Mouse (Mus musculus) neural tube, embryonic 13.5 days (tissue): ENCODE data around the gene Klhdc2. TPM values are rescaled to one million over a fixed set of nuclear protein-coding genes. Genes with fewer than 3 reads are reported as not detected.
A peak's percentile ranks its signal among the peaks of the same experiment; 100 is the strongest.

Experiments
- ATAC-seq: fragments of 200-750 bp; cut with Nextera tagmentation; 2 replicates; pipeline ENCODE4 v1.8.0; 2017; ENCODE audit warnings: low read depth, mild to moderate bottlenecking, moderate TSS enrichment, moderate library complexity
- H3K27ac ChIP-seq: fragments of 300-500 bp; sonication (generic); replicated peaks from 2 replicates; pipeline ENCODE4 v1.5.1; 2015; ENCODE audit warnings: moderate library complexity, mild to moderate bottlenecking, inconsistent platforms
- H3K27me3 ChIP-seq: fragments of 300-500 bp; sonication (generic); 2 replicates; pipeline ENCODE4 v1.6.1; 2015; ENCODE audit warnings: mild to moderate bottlenecking, inconsistent platforms
- H3K36me3 ChIP-seq: fragments of 300-500 bp; sonication (generic); 2 replicates; pipeline ENCODE4 v1.6.1; 2015; ENCODE audit warnings: mild to moderate bottlenecking, inconsistent platforms
- H3K4me1 ChIP-seq: fragments of 300-500 bp; sonication (generic); replicated peaks from 2 replicates; pipeline ENCODE4 v1.6.1; 2015; ENCODE audit warnings: inconsistent platforms
- H3K4me2 ChIP-seq: fragments of 300-500 bp; sonication (generic); 2 replicates; pipeline ENCODE4 v1.6.1; 2015; ENCODE audit warnings: inconsistent platforms, mild to moderate bottlenecking, moderate library complexity
- H3K4me3 ChIP-seq: fragments of 300-500 bp; sonication (generic); 2 replicates; pipeline ENCODE4 v1.5.1; 2015; ENCODE audit warnings: mild to moderate bottlenecking, inconsistent platforms
- H3K9ac ChIP-seq: fragments of 300-500 bp; sonication (generic); 2 replicates; pipeline ENCODE4 v1.6.1; 2015; ENCODE audit warnings: moderate library complexity, mild to moderate bottlenecking, inconsistent platforms
- H3K9me3 ChIP-seq: fragments of 300-500 bp; sonication (generic); 2 replicates; pipeline ENCODE4 v1.6.1; 2016; ENCODE audit warnings: inconsistent platforms
- WGBS: fragments of 180-500 bp; shearing (Covaris S2); methylation state at CpG from one replicate; pipeline ENCODE4 v1.1.7; 2015; 5-methylcytosine and 5-hydroxymethylcytosine counted together
- polyA plus RNA-seq: library from polyadenylated mRNA; unstranded; fragments of >200 nt; fragmentation: Nextera tagmentation; extraction: Ambion mirVana; gene quantifications from 2 replicates; pipeline ENCODE4 v1.2.1, GENCODE M21; 2015

Klhdc2 gene
- polyA plus RNA-seq, 1 experiment from 2014 or later, result 300 TPM

DNA sequence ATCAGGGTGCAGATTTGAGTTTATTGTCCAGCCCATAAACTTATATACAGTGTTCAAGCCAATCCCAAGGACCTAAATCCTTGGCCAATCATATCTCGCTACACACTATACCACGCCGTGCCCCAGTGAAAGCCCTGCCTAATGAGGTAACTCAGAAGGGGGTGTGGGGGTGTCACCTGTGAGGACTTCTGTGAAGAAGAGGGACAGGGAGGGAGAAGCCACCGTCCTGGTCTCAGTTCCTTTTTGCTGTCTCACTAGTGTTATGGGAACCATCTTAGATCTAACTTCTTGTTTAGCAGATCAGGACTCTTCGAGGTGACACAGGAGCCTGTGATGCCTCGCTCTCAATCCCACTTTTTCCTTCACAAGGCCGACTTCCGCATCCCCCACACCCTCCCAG, 8.9 kb upstream of the Klhdc2 start:
- Histone ChIP-seq H3K4me2 (no peak overlapping the region), H3K4me3 (no peak overlapping the region), H3K4me1 (no peaks in the 10 kb centered on the region), H3K27ac (no peak overlapping the region), H3K9ac (no peak overlapping the region), H3K36me3 (no peaks in the 10 kb centered on the region), H3K9me3 (no peaks in the 10 kb centered on the region), H3K27me3 (no peaks in the 10 kb centered on the region)
- WGBS, result 90% methylated on average over 8 of the region's 8 CpGs
- ATAC-seq, result no peak

DNA sequence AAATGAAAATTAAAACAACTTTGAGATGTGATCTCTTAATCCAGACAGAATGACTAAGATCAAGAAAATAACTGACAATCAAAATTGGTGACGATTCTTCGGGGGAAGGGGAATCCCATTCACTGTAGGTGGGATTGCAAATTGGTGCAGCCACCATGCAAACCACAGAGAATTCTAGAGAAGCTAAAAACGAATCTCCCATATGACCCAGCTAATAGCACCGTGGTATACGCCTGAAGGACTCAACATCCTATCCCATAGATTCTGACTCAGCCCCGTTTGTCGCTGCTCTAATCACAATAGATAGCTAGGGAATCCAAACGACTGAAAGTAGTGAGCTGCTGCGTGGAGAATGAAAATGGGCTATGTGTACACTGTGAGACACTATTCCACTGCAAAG, 7.8 kb upstream of the Klhdc2 start:
- H3K27me3 ChIP-seq, result no peaks in the 10 kb centered on the region
- no peak overlapping the region for H3K27ac ChIP-seq
- H3K36me3 ChIP-seq, result no peaks in the 10 kb centered on the region
- H3K4me2 ChIP-seq, result no peak overlapping the region
- no peaks in the 10 kb centered on the region for H3K9me3 ChIP-seq
- no peak for ATAC-seq
- no peak overlapping the region for H3K4me3 ChIP-seq
- 82% methylated on average over 9 of the region's 9 CpGs for WGBS
- no peaks in the 10 kb centered on the region for H3K4me1 ChIP-seq
- H3K9ac ChIP-seq, result no peak overlapping the region

DNA sequence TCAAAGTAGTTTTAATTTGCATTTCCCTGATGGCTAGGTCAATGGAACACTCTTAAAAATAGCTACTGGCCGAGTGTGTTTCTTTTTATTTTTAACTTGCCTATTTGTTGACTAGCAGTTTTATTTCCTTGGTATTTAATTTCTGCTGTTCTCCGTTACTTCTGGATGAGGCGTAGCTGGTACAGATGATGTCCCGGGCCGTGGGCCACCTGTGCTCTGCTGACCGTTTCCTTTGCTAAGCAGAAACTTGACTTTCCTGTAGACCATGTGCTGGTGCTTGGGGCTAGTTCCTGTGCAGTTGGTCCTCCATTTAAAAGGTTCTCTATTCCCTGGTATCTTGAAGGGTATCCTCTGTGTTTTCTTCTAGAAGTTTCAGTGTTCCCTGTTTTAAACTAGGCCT, 4.1 kb upstream of the Klhdc2 start:
- H3K9me3 ChIP-seq, result no peaks in the 10 kb centered on the region
- peaks cover 8% of the 10 kb centered on the region for H3K4me1 ChIP-seq
- no peak overlapping the region for H3K4me2 ChIP-seq
- H3K9ac ChIP-seq, result no peak overlapping the region
- ATAC-seq, result no peak
- no peaks in the 10 kb centered on the region for H3K27me3 ChIP-seq
- H3K36me3 ChIP-seq, result no peaks in the 10 kb centered on the region
- no peak overlapping the region for H3K27ac ChIP-seq
- whole genome bisulfite sequencing, result 87% methylated on average over 6 of the region's 6 CpGs
- H3K4me3 ChIP-seq, result no peak overlapping the region

DNA sequence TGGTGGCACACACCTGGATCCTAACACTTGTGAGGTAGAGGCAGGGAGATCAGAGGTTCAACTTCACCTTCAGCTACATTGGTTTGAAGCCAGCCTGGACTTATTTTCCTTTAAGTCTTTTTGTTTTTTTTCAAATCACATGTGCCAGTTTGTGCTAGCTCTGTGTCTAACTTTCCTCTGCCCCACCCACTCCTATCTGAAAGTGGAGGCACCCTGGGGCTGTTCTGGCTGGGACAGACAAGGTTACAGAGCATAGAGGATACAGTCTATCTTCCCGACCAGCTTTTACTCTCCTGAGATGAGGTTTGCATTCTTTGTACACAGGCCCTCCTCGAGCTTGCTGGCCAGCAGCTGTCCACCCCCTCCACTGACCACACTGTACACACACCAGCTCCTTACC, 2.7 kb upstream of the Klhdc2 start:
- ATAC-seq, result no peak
- WGBS, result 61% methylated on average over 2 of the region's 2 CpGs
- Histone ChIP-seq H3K27ac (no peak overlapping the region), H3K36me3 (0 out of 2 replicates have a peak, but pooled peaks cover 5% of the 10 kb centered on the region), H3K4me3 (no peak overlapping the region), H3K9me3 (no peaks in the 10 kb centered on the region), H3K4me2 (no peak overlapping the region), H3K27me3 (no peaks in the 10 kb centered on the region), H3K9ac (no peak overlapping the region), H3K4me1 (peaks cover 20% of the 10 kb centered on the region)

DNA sequence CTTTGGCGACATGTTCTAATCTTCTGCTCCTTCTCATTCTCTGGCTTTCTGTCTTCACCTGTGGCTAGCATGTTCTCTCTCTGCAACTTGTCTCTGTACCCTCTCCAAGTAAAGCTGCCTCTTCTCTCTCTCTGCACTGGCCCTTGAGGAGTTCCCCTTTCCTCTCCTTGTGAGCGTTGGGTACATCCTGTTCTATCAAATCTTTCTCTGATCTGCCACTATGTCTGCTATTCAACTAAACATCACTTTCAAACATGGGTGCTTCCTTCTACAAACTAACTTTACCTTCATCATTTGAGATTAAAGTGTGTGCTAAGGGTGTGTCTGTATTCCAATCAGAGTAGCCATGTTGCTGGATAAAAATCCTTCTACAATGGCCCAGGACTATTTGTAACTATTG, 1.5 kb upstream of the Klhdc2 start:
- Histone ChIP-seq H3K4me3 (no peak overlapping the region), H3K9me3 (no peaks in the 10 kb centered on the region), H3K9ac (no peak overlapping the region), H3K27me3 (no peaks in the 10 kb centered on the region), H3K27ac (no peak overlapping the region), H3K36me3 (peaks cover 11% of the 10 kb centered on the region; the same call in 1 of the 2 replicates), H3K4me2 (no peak overlapping the region), H3K4me1 (peaks cover 32% of the 10 kb centered on the region)
- WGBS, result 88% methylated on average over 2 of the region's 2 CpGs
- no peak for ATAC-seq

DNA sequence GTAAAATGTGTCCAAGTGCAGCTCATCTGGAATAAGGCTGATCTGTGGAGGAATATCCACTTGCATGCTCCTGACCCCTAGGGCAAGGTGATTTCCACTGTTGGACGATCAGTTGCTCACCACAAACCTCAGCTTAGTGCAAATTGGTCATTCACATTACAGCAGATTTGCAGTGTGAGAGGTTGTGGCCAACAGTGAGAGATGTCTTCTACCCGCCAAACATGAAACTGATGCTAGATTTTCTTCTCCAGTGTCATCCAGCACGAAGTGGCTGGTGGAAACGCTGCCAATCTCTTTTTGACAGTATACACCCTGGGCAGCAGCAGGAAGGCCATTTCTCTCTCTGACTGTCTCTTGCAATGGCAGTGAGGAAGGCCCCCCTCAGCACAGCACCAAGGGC, 830 bp upstream of the Klhdc2 start:
- Histone ChIP-seq H3K36me3 (peaks cover 18% of the 10 kb centered on the region; the same call in 1 of the 2 replicates), H3K4me2 (peak overlapping the region; percentile 83), H3K9me3 (no peaks in the 10 kb centered on the region), H3K27ac (peak overlapping the region; percentile 96), H3K4me1 (peaks cover 32% of the 10 kb centered on the region), H3K27me3 (no peaks in the 10 kb centered on the region), H3K9ac (peak overlapping the region; percentile 97), H3K4me3 (peak overlapping the region; percentile 87)
- no peak for ATAC-seq
- 84% methylated on average over 4 of the region's 4 CpGs for WGBS

DNA sequence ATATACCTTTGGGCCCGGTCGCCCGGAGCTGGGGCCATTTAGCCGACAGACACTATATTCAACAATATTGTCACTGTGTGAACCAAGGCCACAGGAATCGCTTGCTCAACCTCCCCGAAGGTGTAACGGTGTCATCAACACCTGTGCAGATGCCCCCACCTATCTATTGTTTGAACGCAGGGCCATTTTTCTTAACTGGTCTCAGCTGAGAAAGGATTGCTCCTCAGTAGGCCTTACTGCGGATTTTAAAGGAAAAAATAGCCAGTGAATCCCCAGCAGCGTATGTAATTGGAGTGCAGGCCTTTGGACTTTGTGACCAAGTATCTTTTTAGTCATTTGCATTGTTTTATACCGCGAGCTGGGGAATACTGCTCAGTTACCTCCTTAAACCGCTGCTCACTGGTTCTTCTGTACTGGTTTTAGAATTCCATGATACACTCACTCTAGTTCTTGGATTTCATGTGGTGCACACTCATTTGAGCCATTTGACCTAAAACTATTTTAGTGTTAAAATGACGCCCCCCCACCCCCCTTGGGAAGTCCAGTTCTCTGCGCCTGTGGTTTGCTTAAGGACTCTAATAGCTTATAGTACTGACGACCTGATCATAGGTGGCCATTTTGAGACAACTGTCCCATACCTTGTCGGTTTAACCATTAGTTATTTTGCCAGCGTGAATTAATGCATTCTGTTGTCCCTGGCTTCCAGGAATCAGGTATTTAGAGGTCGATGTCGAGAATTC, 1.1 kb downstream of the Klhdc2 start:
- H3K27me3 ChIP-seq, result no peaks in the 10 kb centered on the region
- H3K4me2 ChIP-seq, result peak overlapping the region; percentile 83
- WGBS, result 17% methylated on average over 20 of the region's 20 CpGs
- H3K27ac ChIP-seq, result peak overlapping the region; percentile 96
- peaks cover 37% of the 10 kb centered on the region for H3K36me3 ChIP-seq
- H3K4me1 ChIP-seq, result peaks cover 32% of the 10 kb centered on the region
- H3K4me3 ChIP-seq, result peak overlapping the region; percentile 87
- ATAC-seq, result no peak
- no peaks in the 10 kb centered on the region for H3K9me3 ChIP-seq
- peak overlapping the region; percentile 97 for H3K9ac ChIP-seq

DNA sequence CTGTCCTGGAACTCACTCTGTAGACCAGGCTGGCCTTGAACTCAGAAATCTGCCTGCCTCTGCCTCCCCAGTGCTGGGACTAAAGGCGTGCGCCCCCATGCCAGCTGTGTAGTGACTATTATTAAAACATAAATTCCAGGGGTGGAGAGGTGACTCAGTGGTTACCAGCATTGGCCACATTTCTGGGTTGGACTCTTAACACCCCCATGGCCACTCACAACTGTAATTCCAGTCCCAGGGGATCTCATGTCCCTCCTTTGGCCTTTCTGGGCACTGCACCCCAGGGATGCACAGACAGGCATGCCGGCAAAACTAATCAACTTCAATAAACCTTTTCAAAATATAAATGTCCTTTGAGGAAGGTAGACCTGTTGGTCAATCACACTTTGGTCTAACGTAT, 1.8 kb downstream of the Klhdc2 start:
- Histone ChIP-seq H3K9ac (no peak overlapping the region; the same call in none of the 2 replicates), H3K27me3 (no peaks in the 10 kb centered on the region), H3K9me3 (no peaks in the 10 kb centered on the region), H3K4me1 (peaks cover 32% of the 10 kb centered on the region), H3K36me3 (peaks cover 44% of the 10 kb centered on the region), H3K27ac (0 out of 2 replicates have a peak overlapping the region, but pooled peaks have one; percentile 18), H3K4me2 (peak overlapping the region; percentile 83), H3K4me3 (peak overlapping the region; percentile 87)
- WGBS, result 81% methylated on average over 4 of the region's 4 CpGs
- ATAC-seq, result no peak

DNA sequence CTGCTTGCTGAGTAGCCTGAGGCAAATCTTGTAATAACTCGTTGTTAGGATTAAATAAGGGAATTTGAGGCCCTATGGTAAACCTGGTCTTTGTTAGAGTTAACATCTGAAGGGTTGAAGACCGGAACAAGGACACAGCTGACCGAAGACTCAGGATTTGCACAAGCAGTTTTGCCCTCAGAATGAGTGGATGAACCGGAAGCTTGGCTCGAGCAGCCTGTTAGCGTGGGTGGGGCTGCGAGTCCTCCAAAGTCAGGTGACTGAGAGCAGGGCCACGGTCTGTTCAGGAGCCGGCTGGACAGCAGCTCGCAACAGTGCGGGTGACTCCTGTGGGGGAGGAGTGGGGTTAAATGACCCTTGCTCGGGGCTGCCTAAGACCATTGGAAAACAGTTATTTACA, 2.8 kb downstream of the Klhdc2 start:
- H3K27me3 ChIP-seq, result no peaks in the 10 kb centered on the region
- peaks cover 51% of the 10 kb centered on the region for H3K36me3 ChIP-seq
- peaks cover 32% of the 10 kb centered on the region for H3K4me1 ChIP-seq
- no peak overlapping the region for H3K27ac ChIP-seq
- peak overlapping the region; percentile 83 for H3K4me2 ChIP-seq
- WGBS, result 70% methylated on average over 12 of the region's 12 CpGs
- no peak for ATAC-seq
- H3K4me3 ChIP-seq, result peak overlapping the region; percentile 87
- peak overlapping the region; percentile 52; the same call in 1 of the 2 replicates for H3K9ac ChIP-seq
- H3K9me3 ChIP-seq, result no peaks in the 10 kb centered on the region

DNA sequence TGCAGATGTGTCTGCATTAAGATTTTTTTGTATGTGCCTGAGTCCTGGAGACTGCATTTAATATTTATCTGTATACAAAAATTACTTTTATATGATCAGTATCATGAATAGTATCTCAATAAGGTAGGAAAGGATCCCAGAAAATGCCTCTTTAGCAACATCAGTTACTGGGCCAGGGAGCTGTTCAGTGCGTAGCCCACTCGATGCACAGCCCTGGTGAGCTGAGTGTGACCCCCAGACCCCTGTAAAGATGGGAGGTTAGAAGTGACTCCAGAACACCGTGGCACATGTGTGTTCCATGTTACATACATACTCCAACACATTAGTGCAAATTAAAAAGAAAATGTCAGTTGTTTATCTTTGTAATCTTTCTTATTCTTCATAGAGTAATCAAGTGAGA, 3.4 kb downstream of the Klhdc2 start:
- no peak overlapping the region for H3K4me3 ChIP-seq
- WGBS, result 91% methylated on average over 3 of the region's 3 CpGs
- no peak overlapping the region for H3K4me2 ChIP-seq

DNA sequence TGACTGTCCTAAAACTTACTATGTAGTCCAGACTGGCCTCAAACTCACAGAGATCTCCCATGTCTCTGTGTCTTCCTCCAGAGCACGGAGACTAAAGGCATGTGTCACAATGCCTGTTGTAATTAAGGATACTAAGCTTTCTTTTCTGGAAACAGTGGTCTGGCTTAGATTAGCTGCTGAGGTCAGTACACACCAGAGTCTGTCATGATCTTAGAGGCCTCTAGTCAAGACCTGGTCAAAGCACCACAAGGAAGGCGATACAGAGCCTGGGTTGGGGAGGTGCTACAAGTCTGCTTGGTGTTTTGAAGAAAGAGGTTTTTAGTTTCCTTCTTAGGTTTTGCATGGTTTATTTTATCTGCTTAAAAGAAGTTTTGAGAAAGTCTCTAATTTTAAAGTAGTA, 3.9 kb downstream of the Klhdc2 start:
- Histone ChIP-seq H3K27ac (no peak overlapping the region), H3K4me1 (peaks cover 32% of the 10 kb centered on the region), H3K4me3 (no peak overlapping the region), H3K4me2 (no peak overlapping the region), H3K9ac (no peak overlapping the region), H3K9me3 (no peaks in the 10 kb centered on the region), H3K36me3 (peaks cover 61% of the 10 kb centered on the region), H3K27me3 (no peaks in the 10 kb centered on the region)
- 91% methylated on average over 2 of the region's 2 CpGs for WGBS
- ATAC-seq, result no peak

More for the DNA sequence above, 3.4 kb downstream of the Klhdc2 start:
- no peak for ATAC-seq
- H3K9ac ChIP-seq, result no peak overlapping the region
- no peak overlapping the region for H3K27ac ChIP-seq
- H3K9me3 ChIP-seq, result no peaks in the 10 kb centered on the region
- H3K4me1 ChIP-seq, result peaks cover 32% of the 10 kb centered on the region
- H3K36me3 ChIP-seq, result peaks cover 56% of the 10 kb centered on the region
- H3K27me3 ChIP-seq, result no peaks in the 10 kb centered on the region

DNA sequence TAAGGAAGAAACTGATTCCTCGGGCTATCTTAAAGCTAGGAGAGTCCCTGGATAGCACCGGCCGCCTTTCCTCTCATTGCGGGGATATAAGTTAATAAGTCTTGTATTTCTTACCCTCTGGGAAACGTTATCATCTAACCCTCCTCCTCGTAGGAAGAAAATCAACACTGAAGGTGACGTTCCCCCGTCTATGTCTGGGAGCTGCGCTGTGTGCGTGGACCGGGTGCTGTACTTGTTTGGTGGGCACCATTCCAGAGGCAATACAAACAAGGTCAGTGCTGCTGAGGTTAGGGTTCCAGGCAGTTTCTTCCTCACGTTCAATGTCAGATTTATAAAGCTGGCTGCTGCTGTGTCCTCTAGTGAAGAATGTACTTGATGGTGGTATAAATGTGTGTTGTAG, 5.7 kb downstream of the Klhdc2 start:
- WGBS, result 96% methylated on average over 12 of the region's 12 CpGs
- H3K9ac ChIP-seq, result no peak overlapping the region
- no peak for ATAC-seq
- no peaks in the 10 kb centered on the region for H3K27me3 ChIP-seq
- no peak overlapping the region for H3K27ac ChIP-seq
- H3K36me3 ChIP-seq, result peaks cover 79% of the 10 kb centered on the region
- no peak overlapping the region for H3K4me2 ChIP-seq
- H3K4me1 ChIP-seq, result peaks cover 24% of the 10 kb centered on the region
- no peak overlapping the region for H3K4me3 ChIP-seq
- no peaks in the 10 kb centered on the region for H3K9me3 ChIP-seq

DNA sequence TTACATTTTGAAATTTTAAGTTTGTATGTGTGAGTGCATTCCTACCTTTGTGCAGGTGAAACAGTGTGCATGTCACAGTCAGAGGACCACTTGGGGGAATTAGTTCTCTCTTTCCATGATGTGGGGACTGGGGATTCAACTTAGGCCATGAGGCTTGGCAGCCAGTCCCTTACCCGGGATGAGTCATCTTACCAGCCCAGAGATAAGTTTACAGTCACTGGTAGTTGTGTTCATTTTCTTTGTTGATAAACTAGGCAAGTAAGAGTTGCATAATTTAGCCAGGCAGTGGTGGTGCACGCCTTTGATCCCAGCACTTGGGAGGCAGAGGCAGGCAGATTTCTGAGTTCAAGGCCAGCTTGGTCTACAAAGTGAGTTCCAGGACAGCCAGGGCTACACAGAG, 7.6 kb downstream of the Klhdc2 start:
- Histone ChIP-seq H3K4me3 (no peak overlapping the region), H3K4me1 (peaks cover 9% of the 10 kb centered on the region), H3K27me3 (no peaks in the 10 kb centered on the region), H3K36me3 (peaks cover 93% of the 10 kb centered on the region), H3K4me2 (no peak overlapping the region), H3K27ac (no peak overlapping the region), H3K9ac (no peak overlapping the region), H3K9me3 (no peaks in the 10 kb centered on the region)
- no peak for ATAC-seq
- WGBS, result 94% methylated on average over 2 of the region's 2 CpGs
